Mouse (Mus musculus) stomach, postnatal 0 days (tissue): ENCODE measurements at regions not wholly inside any gene's neighbourhood (a gene's known extent, or its start where the extent isn't known, plus 50 kb on each side); places are given as distances from the start of the nearest gene placed in this dataset.
A peak's percentile ranks its signal among the peaks of the same experiment; 100 is the strongest.

Source experiments
- ATAC-seq: fragments of 200-750 bp; cut with Nextera tagmentation; 2 replicates; pipeline ENCODE4 v1.8.0; 2017; ENCODE audit not compliant: low FRiP score, low TSS enrichment
- DNase-seq: peaks from one replicate; pipeline ENCODE4 v3.0.0-alpha.2; 2016; ENCODE audit warnings: low spot score
- H3K27ac ChIP-seq: fragments of 300-500 bp; sonication (generic); replicated peaks from 2 replicates; pipeline ENCODE4 v1.5.1; 2014; ENCODE audit warnings: mild to moderate bottlenecking, control low read depth
- H3K27me3 ChIP-seq: fragments of 300-500 bp; sonication (generic); 2 replicates; pipeline ENCODE4 v1.6.1; 2014; ENCODE audit warnings: low read length; ENCODE audit not compliant: control insufficient read depth, insufficient read depth
- H3K36me3 ChIP-seq: fragments of 300-500 bp; sonication (generic); 2 replicates; pipeline ENCODE4 v1.6.1; 2014; ENCODE audit warnings: low read length, mixed read lengths; ENCODE audit not compliant: control insufficient read depth, insufficient read depth
- H3K4me1 ChIP-seq: fragments of 300-500 bp; sonication (generic); replicated peaks from 2 replicates; pipeline ENCODE4 v1.6.1; 2014; ENCODE audit warnings: antibody characterized with exemption; ENCODE audit not compliant: control insufficient read depth, insufficient read depth
- H3K4me2 ChIP-seq: fragments of 300-500 bp; sonication (generic); replicated peaks from 2 replicates; pipeline ENCODE4 v1.6.1; 2014; ENCODE audit warnings: low read depth, mild to moderate bottlenecking, control low read depth, moderate library complexity
- H3K4me3 ChIP-seq: fragments of 300-500 bp; sonication (generic); 2 replicates; pipeline ENCODE4 v1.5.1; 2014; ENCODE audit warnings: low read depth, low read length, control low read depth
- H3K9ac ChIP-seq: fragments of 300-500 bp; sonication (generic); 2 replicates; pipeline ENCODE4 v1.6.1; 2014; ENCODE audit warnings: mild to moderate bottlenecking, low read length, control low read depth, mixed read lengths
- H3K9me3 ChIP-seq: fragments of 300-500 bp; sonication (generic); 2 replicates; pipeline ENCODE4 v1.6.1; 2016; ENCODE audit warnings: low read length; ENCODE audit not compliant: control insufficient read depth
- CTCF ChIP-seq: IDR thresholded peaks from 2 replicates; pipeline ENCODE4 v1.5.1; 2016; ENCODE audit warnings: antibody characterized with exemption, low read depth, mild to moderate bottlenecking, moderate library complexity
- EP300 ChIP-seq: optimal IDR thresholded peaks from 2 replicates; pipeline ENCODE3; 2016; ENCODE audit warnings: antibody characterized with exemption
- WGBS: fragments of 180-500 bp; shearing (Covaris S2); extraction: QIAGEN DNeasy Blood & Tissue Kit; methylation state at CpG from one replicate; pipeline ENCODE4 v1.1.7; 2014; 5-methylcytosine and 5-hydroxymethylcytosine counted together

DNA sequence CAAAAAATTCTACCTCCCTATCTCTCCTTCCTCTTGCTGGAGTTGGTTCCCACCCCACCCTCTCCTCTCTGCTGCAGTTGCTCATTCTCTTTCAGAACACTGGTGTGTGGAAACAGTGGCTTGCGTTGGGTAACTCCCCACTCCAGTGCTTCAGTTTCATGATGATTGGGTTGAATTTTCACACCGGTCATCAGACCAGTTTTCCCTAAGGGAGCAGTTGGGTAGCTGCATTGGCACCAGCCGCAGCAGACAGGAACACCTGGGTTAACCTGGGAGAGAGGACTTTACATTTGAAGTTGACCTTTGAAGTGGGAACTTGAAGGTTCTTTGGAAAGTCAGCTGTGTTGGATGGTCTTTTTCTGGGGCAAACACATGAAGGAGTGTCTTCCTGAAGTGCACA, 126.7 kb upstream of the Ttc29 start:
- no peaks in the 10 kb centered on the region for H3K27me3 ChIP-seq
- H3K9ac ChIP-seq: no peak overlapping the region
- TF ChIP-seq EP300 (no peak), CTCF (no peak)
- H3K36me3 ChIP-seq: no peaks in the 10 kb centered on the region
- no peaks in the 10 kb centered on the region for H3K9me3 ChIP-seq
- no peak for DNase-seq
- no peaks in the 10 kb centered on the region for H3K4me1 ChIP-seq
- H3K4me2 ChIP-seq: no peak overlapping the region
- no peak overlapping the region for H3K27ac ChIP-seq
- WGBS: 94% methylated on average over 3 of the region's 3 CpGs
- no peak for ATAC-seq
- no peak overlapping the region for H3K4me3 ChIP-seq

DNA sequence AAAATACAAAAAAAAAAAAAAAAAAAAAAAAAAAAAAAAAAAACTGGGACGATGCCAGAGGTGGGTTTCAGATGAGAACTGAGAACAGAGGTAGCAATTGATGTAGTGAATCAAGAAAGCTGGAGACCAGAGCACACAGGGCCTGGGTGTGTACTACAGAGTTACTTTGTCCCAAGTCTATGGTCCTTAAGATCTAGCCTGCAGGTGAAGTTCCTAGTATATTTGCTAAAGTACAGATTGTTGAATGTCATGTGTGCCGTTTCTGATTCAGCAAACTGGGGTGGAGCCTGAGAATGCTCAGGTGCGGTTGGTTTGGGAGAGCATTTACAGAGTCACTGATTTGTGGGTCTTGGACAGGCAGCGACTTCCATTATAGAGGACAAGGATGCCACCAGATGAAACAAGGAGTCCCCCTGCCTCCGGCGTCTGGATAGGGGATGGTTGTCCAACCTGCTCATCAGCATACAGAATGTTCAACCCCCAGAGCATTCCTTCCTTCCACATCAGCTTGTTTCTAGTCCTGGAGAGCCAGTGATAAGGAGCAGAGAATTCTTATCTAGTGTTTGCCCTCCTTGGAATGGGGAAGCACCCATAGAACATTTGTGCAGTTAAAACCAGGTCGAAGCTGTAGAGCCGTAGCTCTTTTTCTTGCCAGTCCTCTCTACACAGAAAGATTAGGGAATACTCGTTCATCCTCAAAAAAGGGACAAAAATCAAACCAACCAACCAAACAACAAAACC, 122.5 kb upstream of the Ttc29 start:
- TF ChIP-seq EP300 (no peak), CTCF (no peak)
- no peak overlapping the region for H3K9ac ChIP-seq
- no peaks in the 10 kb centered on the region for H3K36me3 ChIP-seq
- 54% methylated on average over 9 of the region's 9 CpGs for WGBS
- no peaks in the 10 kb centered on the region for H3K4me1 ChIP-seq
- H3K4me3 ChIP-seq: no peak overlapping the region
- no peak overlapping the region for H3K27ac ChIP-seq
- H3K27me3 ChIP-seq: no peaks in the 10 kb centered on the region
- H3K9me3 ChIP-seq: no peaks in the 10 kb centered on the region
- ATAC-seq (peak; percentile 45; the same call in 1 of the 2 replicates), DNase-seq (peak; percentile 33)
- no peak overlapping the region; the same call in 1 of the 2 replicates for H3K4me2 ChIP-seq

DNA sequence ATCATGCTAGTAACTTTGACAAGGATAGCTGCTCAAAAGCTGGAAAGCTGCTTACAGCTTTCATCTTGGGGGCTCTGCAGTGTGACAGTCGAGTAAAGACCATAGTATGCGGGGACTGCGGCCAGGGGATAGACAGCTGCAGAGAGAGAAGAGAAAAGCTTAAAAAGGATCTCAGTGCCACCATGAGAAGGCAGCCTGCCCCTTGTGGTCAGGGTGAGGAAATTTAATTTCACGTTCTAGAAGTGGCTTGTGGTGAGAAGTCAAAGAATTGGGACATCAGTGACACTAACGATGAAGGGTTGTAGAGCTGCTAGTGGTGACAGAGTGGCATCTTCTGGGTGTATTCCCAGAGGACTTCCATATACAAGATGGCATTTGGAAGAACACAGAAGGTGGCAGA, 116.7 kb upstream of the Ttc29 start:
- DNase-seq: no peak
- 63% methylated on average over 5 of the region's 5 CpGs for WGBS

DNA sequence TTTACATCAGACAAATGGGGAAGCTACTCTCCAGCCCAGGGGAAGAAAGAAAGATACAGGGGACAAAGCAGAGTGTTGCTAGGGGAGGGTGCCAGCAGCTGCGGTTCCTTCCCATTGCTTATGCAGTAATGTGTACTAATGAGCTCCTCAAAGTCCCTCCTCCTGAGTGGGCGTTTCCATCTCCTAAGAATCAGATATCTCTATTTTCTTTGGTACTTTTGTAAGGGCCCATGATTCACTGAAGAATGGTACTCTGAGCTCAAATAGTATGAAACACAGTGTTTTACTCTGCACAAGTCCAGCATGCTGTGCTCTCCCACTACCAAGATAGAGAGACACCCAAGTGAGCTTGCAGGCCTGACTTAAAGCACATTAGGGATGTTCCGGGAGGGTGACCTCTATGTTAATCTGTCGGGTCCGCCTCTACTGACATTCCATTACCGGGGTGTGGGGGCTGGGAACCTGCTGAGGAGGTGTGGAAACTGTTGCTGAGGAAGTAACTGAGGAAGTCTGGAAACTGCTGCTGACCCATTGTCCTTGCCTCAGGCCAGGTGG, 114.8 kb upstream of the Ttc29 start:
- ATAC-seq (no peak), DNase-seq (no peak)
- no peak overlapping the region for H3K9ac ChIP-seq
- WGBS: 37% methylated on average over 6 of the region's 6 CpGs
- no peaks in the 10 kb centered on the region for H3K36me3 ChIP-seq
- H3K27me3 ChIP-seq: no peaks in the 10 kb centered on the region
- no peak for TF ChIP-seq EP300
- no peak overlapping the region for H3K4me3 ChIP-seq
- no peaks in the 10 kb centered on the region for H3K4me1 ChIP-seq
- H3K4me2 ChIP-seq: no peak overlapping the region
- H3K27ac ChIP-seq: no peak overlapping the region
- H3K9me3 ChIP-seq: no peaks in the 10 kb centered on the region

More for the DNA sequence above, 116.7 kb upstream of the Ttc29 start:
- Histone ChIP-seq H3K27me3 (no peaks in the 10 kb centered on the region), H3K4me3 (no peak overlapping the region), H3K9me3 (no peaks in the 10 kb centered on the region), H3K9ac (no peak overlapping the region), H3K4me1 (no peaks in the 10 kb centered on the region), H3K36me3 (no peaks in the 10 kb centered on the region), H3K27ac (no peak overlapping the region), H3K4me2 (no peak overlapping the region)
- ATAC-seq: no peak
- TF ChIP-seq EP300 (no peak), CTCF (peak; percentile 64)

DNA sequence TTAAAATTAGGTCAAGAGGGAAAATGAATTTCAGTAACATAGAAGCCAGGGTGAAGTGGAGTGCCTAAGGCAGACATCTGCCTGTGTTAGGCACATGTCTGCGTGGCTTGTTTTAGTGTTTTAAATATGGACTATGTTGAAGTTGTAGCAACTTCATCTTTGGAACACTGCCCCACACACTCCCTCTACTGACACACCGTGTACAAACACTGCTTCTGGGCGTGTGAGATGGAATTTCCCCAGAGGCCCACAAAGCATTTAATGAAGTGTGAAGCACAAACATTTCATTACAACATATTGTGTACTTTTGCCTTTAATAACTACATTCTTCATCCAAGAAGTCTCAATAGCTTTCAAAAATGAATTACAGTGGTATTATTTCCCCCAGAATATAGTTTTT, 114.0 kb upstream of the Ttc29 start:
- Histone ChIP-seq H3K9ac (no peak overlapping the region), H3K36me3 (no peaks in the 10 kb centered on the region), H3K9me3 (no peaks in the 10 kb centered on the region), H3K4me2 (no peak overlapping the region), H3K4me3 (no peak overlapping the region), H3K27me3 (no peaks in the 10 kb centered on the region), H3K27ac (no peak overlapping the region), H3K4me1 (no peaks in the 10 kb centered on the region)
- TF ChIP-seq CTCF: peak; percentile 33
- no peak for TF ChIP-seq EP300
- ATAC-seq (no peak), DNase-seq (no peak)
- 43% methylated on average over 3 of the region's 3 CpGs for WGBS

DNA sequence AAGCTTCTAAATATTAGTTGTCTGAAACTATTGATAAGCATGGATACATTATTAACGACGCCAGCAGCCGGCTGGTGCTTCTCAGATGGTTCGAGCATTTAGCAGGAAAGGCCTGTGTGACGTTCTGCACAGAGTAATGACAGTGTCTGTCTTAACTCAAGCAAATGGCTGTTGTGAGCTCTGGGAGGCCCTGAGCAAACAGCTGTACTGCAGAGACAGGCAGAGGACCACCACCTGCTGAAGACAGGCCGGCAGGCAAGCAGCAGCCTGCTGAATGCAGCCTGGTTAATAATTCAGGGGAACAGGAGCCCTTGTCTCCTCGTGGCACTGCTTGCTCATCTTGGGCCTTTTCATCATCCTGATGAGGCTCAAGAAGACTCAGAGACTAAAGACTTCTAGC, 105.8 kb upstream of the Ttc29 start:
- TF ChIP-seq EP300: no peak
- TF ChIP-seq CTCF: no peak
- DNase-seq (no peak), ATAC-seq (no peak)
- Histone ChIP-seq H3K4me2 (no peak overlapping the region), H3K4me3 (no peak overlapping the region), H3K27me3 (no peaks in the 10 kb centered on the region), H3K4me1 (no peaks in the 10 kb centered on the region), H3K9me3 (no peaks in the 10 kb centered on the region), H3K27ac (no peak overlapping the region), H3K36me3 (no peaks in the 10 kb centered on the region), H3K9ac (no peak overlapping the region)
- 27% methylated on average over 7 of the region's 7 CpGs for WGBS
